Mouse (Mus musculus) embryonic facial prominence, embryonic 11.5 days (tissue): ENCODE results near the gene Plpp7. TPM values are rescaled to one million over a fixed set of nuclear protein-coding genes. Genes with fewer than 3 reads are reported as not detected.

ENCODE experiments used
- ATAC-seq: fragments of 200-750 bp; cut with Nextera tagmentation; replicated peaks from 2 replicates; pipeline ENCODE4 v1.8.0; 2017; ENCODE audit warnings: low read depth; ENCODE audit not compliant: insufficient number of reproducible peaks, low FRiP score, low TSS enrichment
- DNase-seq: peaks from one replicate; pipeline ENCODE4 v3.0.0-alpha.2; 2015; ENCODE audit warnings: low spot score
- H3K27ac ChIP-seq: fragments of 300-500 bp; sonication (generic); replicated peaks from 2 replicates; pipeline ENCODE4 v1.5.1; 2014; ENCODE audit warnings: mild to moderate bottlenecking, low read depth, low read length, control low read depth
- H3K27me3 ChIP-seq: fragments of 300-500 bp; sonication (generic); 2 replicates; pipeline ENCODE4 v1.6.1; 2014; ENCODE audit warnings: mild to moderate bottlenecking, low read length, moderate library complexity, mixed read lengths; ENCODE audit not compliant: control insufficient read depth, insufficient read depth
- H3K36me3 ChIP-seq: fragments of 300-500 bp; sonication (generic); replicated peaks from 2 replicates; pipeline ENCODE4 v1.6.1; 2014; ENCODE audit warnings: low read depth, mild to moderate bottlenecking, low read length, moderate library complexity, mixed read lengths; ENCODE audit not compliant: control insufficient read depth, insufficient read depth
- H3K4me1 ChIP-seq: fragments of 300-500 bp; sonication (generic); 2 replicates; pipeline ENCODE4 v1.6.1; 2014; ENCODE audit warnings: low read length, mixed read lengths; ENCODE audit not compliant: control insufficient read depth, insufficient read depth
- H3K4me2 ChIP-seq: fragments of 300-500 bp; sonication (generic); 2 replicates; pipeline ENCODE4 v1.6.1; 2014; ENCODE audit warnings: low read depth, mild to moderate bottlenecking, control low read depth, low read length, moderate library complexity
- H3K4me3 ChIP-seq: fragments of 300-500 bp; sonication (generic); 2 replicates; pipeline ENCODE4 v1.5.1; 2014; ENCODE audit warnings: low read depth, low read length, control low read depth
- H3K9ac ChIP-seq: fragments of 300-500 bp; sonication (generic); replicated peaks from 2 replicates; pipeline ENCODE4 v1.6.1; 2014; ENCODE audit warnings: mild to moderate bottlenecking, control low read depth, low read length
- H3K9me3 ChIP-seq: fragments of 300-500 bp; sonication (generic); replicated peaks from 2 replicates; pipeline ENCODE4 v1.6.1; 2016; ENCODE audit warnings: mild to moderate bottlenecking, low read length, inconsistent platforms, mixed read lengths; ENCODE audit not compliant: control insufficient read depth
- WGBS: fragments of 180-500 bp; shearing (Covaris S2); extraction: QIAGEN DNeasy Blood & Tissue Kit; methylation state at CpG from one replicate; pipeline ENCODE4 v1.1.7; 2014; 5-methylcytosine and 5-hydroxymethylcytosine counted together
- polyA plus RNA-seq: library from polyadenylated mRNA; unstranded; fragments of >200 nt; fragmentation: Nextera tagmentation; extraction: Ambion mirVana; gene quantifications from 2 replicates; pipeline ENCODE4 v1.2.1, GENCODE M21; 2014

Plpp7 gene
- polyA plus RNA-seq, 1 experiment from 2014 or later, result 3.5 TPM

DNA sequence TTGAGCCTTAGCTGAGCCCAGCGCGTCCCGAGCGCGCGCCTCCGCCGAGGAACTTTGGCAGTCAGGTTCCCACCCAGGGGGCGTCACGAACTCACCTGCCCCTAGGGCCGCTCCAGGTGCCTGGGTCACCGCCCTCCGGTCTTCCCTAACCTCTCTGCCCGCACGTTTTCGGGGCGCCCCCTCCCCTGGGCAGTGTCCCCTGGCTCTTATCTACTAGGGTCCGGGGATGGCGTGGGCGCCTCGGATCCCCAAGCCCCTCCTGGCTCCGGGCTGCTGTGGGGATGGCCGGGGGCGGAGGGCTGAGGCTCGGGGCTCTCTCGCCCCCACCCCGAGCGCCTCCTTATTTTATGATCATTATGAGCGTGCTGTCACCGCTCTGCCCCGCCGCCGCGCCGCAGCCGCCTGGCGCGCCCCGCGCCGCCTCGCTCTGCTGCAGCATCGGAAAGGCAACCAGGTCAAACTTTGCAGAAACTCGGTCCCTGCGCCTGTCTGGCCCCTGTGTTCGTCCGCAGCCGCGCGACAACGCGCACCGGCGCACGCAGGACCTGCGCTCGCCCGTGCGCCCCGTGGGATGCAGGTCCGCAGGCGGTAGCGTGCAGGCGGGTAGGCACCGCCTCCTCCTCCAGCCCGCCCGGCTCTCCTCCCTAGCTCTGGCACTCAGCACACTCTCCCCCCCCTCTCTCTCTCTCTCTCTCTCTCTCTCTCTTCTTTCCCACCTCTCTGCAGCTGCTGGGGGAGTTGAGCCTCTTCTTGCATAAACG lies 11.0 kb upstream of the Plpp7 start, which contains the start of gene Fam78a:
Fam78a (minus strand) TSS at position 747 of the 761 bp plus-strand sequence.
- no peaks in the 10 kb centered on the region for H3K36me3 ChIP-seq
- peaks cover 15% of the 10 kb centered on the region for H3K4me1 ChIP-seq
- ATAC-seq, result peak; percentile 65; the same call in 1 of the 2 replicates
- DNase-seq, result peak; percentile 74
- no peak within 1 kb of the TSS for H3K27ac ChIP-seq
- peak within 1 kb of the TSS; percentile 51 for H3K9ac ChIP-seq
- WGBS, result under 1% methylated on average over 59 of the region's 68 CpGs
- H3K4me3 ChIP-seq, result peak within 1 kb of the TSS; percentile 68
- peak within 1 kb of the TSS; percentile 100 for H3K4me2 ChIP-seq
- peaks cover 47% of the 10 kb centered on the region for H3K27me3 ChIP-seq
- H3K9me3 ChIP-seq, result no peaks in the 10 kb centered on the region

DNA sequence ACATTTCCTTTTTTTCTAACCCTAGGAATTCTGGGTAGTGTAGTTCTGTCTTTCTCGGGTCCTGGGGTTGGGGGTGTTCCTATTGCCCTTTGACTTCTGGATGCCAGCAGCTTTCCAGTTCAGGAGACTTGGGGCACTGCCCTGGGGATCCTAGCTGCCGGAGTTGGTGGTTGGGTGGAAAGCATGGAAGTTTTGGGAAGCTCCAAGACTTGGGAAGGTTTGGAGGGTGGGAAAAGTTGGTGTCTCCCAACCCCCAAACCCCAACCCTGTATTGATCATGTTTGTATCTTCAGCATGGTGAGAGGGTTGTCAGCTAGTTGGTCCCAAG lies 10.5 kb upstream of the Plpp7 start:
- H3K4me3 ChIP-seq, result peak overlapping the region; percentile 68
- DNase-seq (no peak), ATAC-seq (no peak)
- H3K4me2 ChIP-seq, result peak overlapping the region; percentile 100
- peaks cover 47% of the 10 kb centered on the region for H3K27me3 ChIP-seq
- no peak overlapping the region for H3K27ac ChIP-seq
- H3K36me3 ChIP-seq, result no peaks in the 10 kb centered on the region
- H3K4me1 ChIP-seq, result peaks cover 15% of the 10 kb centered on the region
- H3K9ac ChIP-seq, result no peak overlapping the region
- WGBS, result 23% methylated on average over 2 of the region's 2 CpGs
- H3K9me3 ChIP-seq, result no peaks in the 10 kb centered on the region

DNA sequence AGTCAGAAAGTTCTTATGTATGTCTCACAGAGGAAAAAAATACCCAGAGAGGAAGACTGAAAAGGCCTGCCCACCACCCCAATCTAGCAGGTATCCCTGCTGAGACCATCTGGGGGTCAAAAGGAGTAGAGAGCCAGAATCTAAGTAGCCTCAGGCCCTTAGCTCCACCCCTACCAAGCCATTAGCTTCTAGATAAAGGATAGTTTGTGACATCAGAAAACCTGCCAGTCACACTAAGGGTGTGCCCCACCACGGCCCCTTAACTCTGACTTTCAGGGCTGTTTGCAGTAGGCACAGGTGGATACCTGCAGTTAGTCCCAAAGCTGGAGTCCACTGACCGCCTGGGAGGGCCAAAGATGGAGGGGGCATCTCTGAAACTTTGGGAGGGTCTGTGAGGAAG lies 10.1 kb upstream of the Plpp7 start:
- no peak overlapping the region for H3K9ac ChIP-seq
- 73% methylated on average over 2 of the region's 2 CpGs for WGBS
- DNase-seq (no peak), ATAC-seq (no peak)
- peaks cover 15% of the 10 kb centered on the region for H3K4me1 ChIP-seq
- H3K4me2 ChIP-seq, result no peak overlapping the region
- peaks cover 47% of the 10 kb centered on the region for H3K27me3 ChIP-seq
- H3K27ac ChIP-seq, result no peak overlapping the region
- H3K9me3 ChIP-seq, result no peaks in the 10 kb centered on the region
- H3K4me3 ChIP-seq, result no peak overlapping the region
- H3K36me3 ChIP-seq, result no peaks in the 10 kb centered on the region

DNA sequence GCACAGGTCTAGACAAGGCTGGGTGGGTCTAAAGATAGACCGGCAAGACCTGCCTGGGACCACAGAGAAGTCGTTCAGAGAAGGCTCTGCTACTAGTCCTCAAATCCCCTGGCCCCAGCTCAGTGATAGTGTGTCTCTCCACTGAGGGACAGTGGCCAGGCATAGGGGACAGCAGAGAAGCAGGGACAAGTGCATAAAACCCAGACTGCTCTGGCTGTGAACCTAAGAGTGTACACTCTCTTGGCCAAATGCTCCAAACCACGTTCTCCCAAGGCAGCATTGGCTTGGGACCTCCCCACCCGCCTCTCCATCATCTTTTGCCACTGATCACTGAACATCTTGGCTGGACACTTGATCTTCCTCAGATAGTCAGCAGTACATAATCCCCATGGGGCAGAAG lies 7.7 kb upstream of the Plpp7 start:
- no peaks in the 10 kb centered on the region for H3K36me3 ChIP-seq
- H3K27ac ChIP-seq, result no peak overlapping the region
- H3K4me3 ChIP-seq, result no peak overlapping the region
- H3K4me2 ChIP-seq, result no peak overlapping the region
- ATAC-seq, result no peak
- no peak for DNase-seq
- no peak overlapping the region for H3K9ac ChIP-seq
- peaks cover 15% of the 10 kb centered on the region for H3K4me1 ChIP-seq
- WGBS, result 72% methylated on average over 4 of the region's 4 CpGs
- H3K9me3 ChIP-seq, result no peaks in the 10 kb centered on the region
- peaks cover 38% of the 10 kb centered on the region for H3K27me3 ChIP-seq

DNA sequence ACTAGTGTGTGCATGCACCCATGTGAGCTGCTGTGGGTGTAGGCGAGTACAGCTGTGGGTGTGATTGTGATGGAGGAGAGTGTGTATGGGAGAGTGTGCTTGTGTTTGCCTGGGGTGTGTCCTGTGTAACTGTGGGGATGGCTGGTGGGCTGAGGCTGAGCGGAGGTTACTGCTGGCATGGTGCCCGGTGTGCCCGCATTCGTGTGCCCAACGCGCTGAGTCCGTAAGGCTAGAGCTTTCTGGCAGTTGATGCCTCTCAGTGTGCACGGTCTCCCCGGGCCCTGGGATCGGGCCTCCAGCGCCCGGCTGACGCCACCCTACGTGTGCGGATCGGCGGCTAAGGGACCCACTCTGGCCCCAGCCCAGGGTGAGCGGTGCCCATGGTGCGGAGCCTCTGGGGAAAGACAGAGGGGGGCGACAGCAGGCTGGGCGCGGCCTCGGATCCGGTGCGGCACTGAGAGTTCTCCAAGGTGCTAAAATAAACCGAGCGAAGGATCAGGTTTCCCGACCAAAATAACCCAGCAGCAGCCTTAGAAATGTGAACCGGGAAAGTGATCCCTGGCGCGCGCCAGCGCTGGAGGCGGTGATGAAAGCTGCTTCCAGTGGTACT lies 6.9 kb upstream of the Plpp7 start:
- Histone ChIP-seq H3K9ac (no peak overlapping the region; the same call in 1 of the 2 replicates), H3K4me2 (peak overlapping the region; percentile 54), H3K4me3 (peak overlapping the region; percentile 26), H3K4me1 (peaks cover 12% of the 10 kb centered on the region), H3K27me3 (peaks cover 30% of the 10 kb centered on the region), H3K27ac (no peak overlapping the region), H3K36me3 (no peaks in the 10 kb centered on the region), H3K9me3 (no peaks in the 10 kb centered on the region)
- ATAC-seq (no peak), DNase-seq (peak; percentile 78)
- 7% methylated on average over 35 of the region's 35 CpGs for WGBS

DNA sequence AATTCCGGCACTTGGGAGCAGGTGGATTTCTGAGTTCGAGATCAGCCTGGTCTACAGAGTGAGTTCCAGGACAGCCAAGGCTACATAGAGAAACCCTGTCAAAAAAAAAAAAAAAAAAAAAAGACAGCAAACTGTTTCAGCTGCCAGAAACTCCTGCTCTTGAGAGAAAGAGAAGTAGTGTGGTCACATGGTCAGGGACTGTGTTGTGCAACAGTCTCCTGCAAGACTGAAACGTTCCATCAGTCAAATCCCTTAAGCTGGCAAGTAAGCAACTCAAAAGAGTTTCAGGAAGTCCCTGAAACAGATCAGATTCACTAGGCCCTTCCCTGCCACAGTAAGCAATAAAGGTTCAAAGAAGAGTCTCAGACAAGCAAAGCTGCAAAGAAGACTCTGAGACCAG lies 5.7 kb upstream of the Plpp7 start:
- no peak overlapping the region for H3K27ac ChIP-seq
- DNase-seq (no peak), ATAC-seq (no peak)
- H3K4me3 ChIP-seq, result no peak overlapping the region
- peaks cover 4% of the 10 kb centered on the region; the same call in 1 of the 2 replicates for H3K4me1 ChIP-seq
- H3K36me3 ChIP-seq, result no peaks in the 10 kb centered on the region
- no peak overlapping the region for H3K9ac ChIP-seq
- 60% methylated on average over 3 of the region's 3 CpGs for WGBS
- H3K27me3 ChIP-seq, result peaks cover 20% of the 10 kb centered on the region
- H3K9me3 ChIP-seq, result no peaks in the 10 kb centered on the region
- H3K4me2 ChIP-seq, result no peak overlapping the region

DNA sequence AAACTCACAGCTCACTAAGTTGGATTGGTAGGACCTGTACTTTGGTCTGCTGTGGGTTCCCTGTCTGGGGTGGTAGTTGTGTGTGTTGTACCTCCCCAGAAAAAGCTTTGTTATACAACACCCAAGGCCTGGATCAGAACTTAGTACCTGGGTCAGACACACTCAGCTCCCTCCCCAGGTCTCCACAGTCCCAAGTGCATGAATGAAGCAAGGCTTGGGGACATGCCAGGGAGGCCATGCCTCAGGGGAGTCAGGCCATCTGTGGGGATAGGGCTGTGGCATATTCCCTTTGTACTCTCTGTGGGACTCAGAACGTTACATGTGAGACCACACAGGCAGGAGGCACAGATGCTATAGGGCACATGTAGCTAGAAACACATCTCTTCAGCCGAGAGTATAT lies 5.2 kb upstream of the Plpp7 start:
- DNase-seq, result no peak
- Histone ChIP-seq H3K27ac (no peak overlapping the region), H3K4me2 (no peak overlapping the region), H3K27me3 (peaks cover 19% of the 10 kb centered on the region), H3K4me3 (no peak overlapping the region), H3K4me1 (peaks cover 4% of the 10 kb centered on the region; the same call in 1 of the 2 replicates), H3K9me3 (no peaks in the 10 kb centered on the region), H3K36me3 (no peaks in the 10 kb centered on the region), H3K9ac (no peak overlapping the region)
- no peak for ATAC-seq
- WGBS, result 62% methylated on average over 2 of the region's 2 CpGs

DNA sequence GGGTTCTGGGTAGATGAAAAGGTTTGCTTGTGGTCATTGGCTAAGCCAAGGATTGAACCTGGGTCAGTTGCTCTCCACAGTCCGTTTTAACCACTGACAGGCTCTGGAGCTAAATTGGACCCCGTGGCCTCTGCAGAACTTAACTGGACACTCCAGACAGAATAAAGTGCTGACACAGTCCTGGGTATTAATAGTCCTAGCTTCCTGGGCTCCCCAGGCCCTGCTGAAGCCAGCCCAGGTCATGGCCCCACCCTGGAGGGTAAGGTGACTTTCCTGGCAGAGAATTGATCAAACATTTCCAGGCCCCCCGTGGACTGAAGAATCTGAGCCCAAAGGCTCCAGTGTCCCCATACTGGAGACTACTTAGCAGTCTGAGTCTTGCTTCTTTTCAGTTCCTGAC lies 3.4 kb upstream of the Plpp7 start:
- H3K27ac ChIP-seq, result no peak overlapping the region
- H3K9ac ChIP-seq, result no peak overlapping the region
- H3K4me3 ChIP-seq, result no peak overlapping the region
- H3K4me2 ChIP-seq, result no peak overlapping the region
- 72% methylated on average over 3 of the region's 3 CpGs for WGBS
- no peaks in the 10 kb centered on the region for H3K9me3 ChIP-seq
- no peaks in the 10 kb centered on the region for H3K36me3 ChIP-seq
- DNase-seq, result no peak
- ATAC-seq, result no peak
- peaks cover 13% of the 10 kb centered on the region for H3K27me3 ChIP-seq
- peaks cover 4% of the 10 kb centered on the region; the same call in 1 of the 2 replicates for H3K4me1 ChIP-seq
